Mouse (Mus musculus): ENCODE measurements around the gene Tmprss7. TPM values are rescaled to one million over a fixed set of nuclear protein-coding genes. Genes with fewer than 3 reads are reported as not detected.

The Tmprss7 gene
- polyA plus RNA-seq, 1 experiment from 2014 or later: 0.09 TPM

DNA sequence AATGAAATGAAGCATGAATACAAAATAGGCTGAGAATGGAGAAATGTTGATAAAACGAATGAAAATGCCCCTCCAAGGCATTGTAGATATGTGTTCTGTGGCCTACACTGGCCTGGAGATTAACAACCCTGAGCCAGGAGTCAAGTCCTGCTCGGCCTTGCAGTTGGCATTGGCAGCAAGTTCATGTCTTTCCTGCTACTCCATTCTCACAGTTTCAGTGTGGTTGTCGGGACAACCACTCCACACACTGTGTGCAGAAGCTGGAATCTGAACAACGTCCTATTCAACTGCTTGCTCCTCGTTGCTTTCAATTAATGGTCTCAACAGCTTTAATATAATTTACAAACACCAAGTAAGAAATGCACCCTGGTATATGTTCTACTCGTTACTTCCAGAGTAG is 4.5 kb upstream of the Tmprss7 start:
- H3K4me3 ChIP-seq (ENCODE audit: low read depth, low read length): no peak overlapping the region
- H3K27ac ChIP-seq (ENCODE audit: low read depth, low read length): no peak overlapping the region
- no peaks in the 10 kb centered on the region for H3K4me1 ChIP-seq (ENCODE audit: control insufficient read depth, insufficient read depth, low read length)
- no peaks in the 10 kb centered on the region for H3K9me3 ChIP-seq (replicated peaks; ENCODE audit: control insufficient read depth, low read length)
- no peaks in the 10 kb centered on the region for H3K36me3 ChIP-seq (ENCODE audit: control insufficient read depth, insufficient read depth, low read length)
- no peaks in the 10 kb centered on the region for H3K27me3 ChIP-seq (ENCODE audit: control insufficient read depth, insufficient read depth, low read length)
- no peak overlapping the region for H3K4me2 ChIP-seq
- no peak for ATAC-seq (replicated peaks; ENCODE audit: insufficient number of reproducible peaks, low FRiP score, low TSS enrichment)
- WGBS (ENCODE audit: insufficient replicate concordance): 78% methylated on average over 6 of the region's 6 CpGs
- no peak overlapping the region for H3K9ac ChIP-seq (ENCODE audit: low read depth, low read length)

DNA sequence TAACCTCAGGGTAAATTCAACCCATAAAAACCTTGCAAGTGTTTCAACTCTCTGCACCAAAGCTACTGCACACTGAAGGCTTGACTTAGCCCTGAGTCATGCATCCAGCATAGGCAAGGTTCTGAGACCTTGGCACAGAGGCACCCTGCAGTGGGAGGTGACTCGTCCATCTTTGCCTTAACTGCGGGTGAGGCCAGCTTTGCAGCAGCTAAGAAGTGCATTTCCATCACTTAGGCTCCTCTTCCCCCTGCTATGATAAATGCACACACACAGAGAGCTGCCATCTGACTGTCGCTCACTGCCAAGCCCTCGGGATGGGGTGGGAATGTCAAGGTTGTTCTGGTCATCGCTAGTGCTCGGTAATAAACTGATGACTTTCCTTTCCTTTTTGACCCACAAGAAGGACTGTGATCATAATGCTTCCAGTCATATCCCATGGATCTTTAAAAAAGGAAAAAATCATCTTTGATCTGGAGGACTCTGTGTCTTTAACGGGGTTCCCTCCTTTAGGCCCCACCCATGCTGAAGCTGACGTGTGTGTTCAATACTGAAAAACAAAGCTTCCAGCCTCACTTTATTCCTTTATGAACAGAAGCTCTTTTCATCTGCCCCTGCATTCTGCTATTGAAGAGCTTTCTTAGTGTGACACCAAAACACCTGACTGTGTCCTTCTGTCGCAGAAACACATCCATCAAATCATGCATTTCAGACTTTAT is 2.1 kb upstream of the Tmprss7 start:
- no peak overlapping the region for H3K4me2 ChIP-seq
- 82% methylated on average over 9 of the region's 9 CpGs for WGBS (ENCODE audit: insufficient replicate concordance)
- H3K27ac ChIP-seq (ENCODE audit: low read depth, low read length): no peak overlapping the region
- no peak overlapping the region for H3K4me3 ChIP-seq (ENCODE audit: low read depth, low read length)
- H3K9me3 ChIP-seq (replicated peaks; ENCODE audit: control insufficient read depth, low read length): no peaks in the 10 kb centered on the region
- no peaks in the 10 kb centered on the region for H3K4me1 ChIP-seq (ENCODE audit: control insufficient read depth, insufficient read depth, low read length)
- no peak overlapping the region for H3K9ac ChIP-seq (ENCODE audit: low read depth, low read length)
- H3K36me3 ChIP-seq (ENCODE audit: control insufficient read depth, insufficient read depth, low read length): no peaks in the 10 kb centered on the region
- no peaks in the 10 kb centered on the region for H3K27me3 ChIP-seq (ENCODE audit: control insufficient read depth, insufficient read depth, low read length)
- ATAC-seq (replicated peaks; ENCODE audit: insufficient number of reproducible peaks, low FRiP score, low TSS enrichment): no peak

DNA sequence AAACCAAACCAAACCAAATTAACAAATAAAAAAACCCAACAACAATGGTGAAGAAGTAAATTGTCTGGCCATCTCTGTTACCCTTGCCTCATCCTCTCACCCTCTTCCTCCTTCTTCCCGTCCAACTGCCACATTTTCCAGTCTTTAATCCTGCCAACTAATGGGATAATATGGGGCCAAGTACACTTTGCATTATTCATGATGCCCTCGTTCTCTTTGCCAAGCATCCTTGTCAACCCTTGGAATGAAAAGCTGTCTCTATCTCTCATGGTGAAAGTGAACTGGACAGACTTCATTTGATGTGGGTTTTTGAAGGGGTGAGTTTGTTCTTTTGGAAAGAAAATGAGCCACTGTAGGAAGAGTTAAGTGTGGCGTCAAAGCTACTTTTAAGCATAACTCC is 607 bp downstream of the Tmprss7 start:
- Histone ChIP-seq H3K27ac (ENCODE audit: low read depth, low read length) (no peak overlapping the region), H3K9me3 (replicated peaks; ENCODE audit: control insufficient read depth, low read length) (no peaks in the 10 kb centered on the region), H3K4me3 (ENCODE audit: low read depth, low read length) (no peak overlapping the region), H3K4me2 (no peak overlapping the region), H3K4me1 (ENCODE audit: control insufficient read depth, insufficient read depth, low read length) (no peaks in the 10 kb centered on the region), H3K36me3 (ENCODE audit: control insufficient read depth, insufficient read depth, low read length) (no peaks in the 10 kb centered on the region), H3K27me3 (ENCODE audit: control insufficient read depth, insufficient read depth, low read length) (no peaks in the 10 kb centered on the region), H3K9ac (ENCODE audit: low read depth, low read length) (no peak overlapping the region)
- ATAC-seq (replicated peaks; ENCODE audit: insufficient number of reproducible peaks, low FRiP score, low TSS enrichment): no peak
- 72% methylated on average over 3 of the region's 3 CpGs for WGBS (ENCODE audit: insufficient replicate concordance)

DNA sequence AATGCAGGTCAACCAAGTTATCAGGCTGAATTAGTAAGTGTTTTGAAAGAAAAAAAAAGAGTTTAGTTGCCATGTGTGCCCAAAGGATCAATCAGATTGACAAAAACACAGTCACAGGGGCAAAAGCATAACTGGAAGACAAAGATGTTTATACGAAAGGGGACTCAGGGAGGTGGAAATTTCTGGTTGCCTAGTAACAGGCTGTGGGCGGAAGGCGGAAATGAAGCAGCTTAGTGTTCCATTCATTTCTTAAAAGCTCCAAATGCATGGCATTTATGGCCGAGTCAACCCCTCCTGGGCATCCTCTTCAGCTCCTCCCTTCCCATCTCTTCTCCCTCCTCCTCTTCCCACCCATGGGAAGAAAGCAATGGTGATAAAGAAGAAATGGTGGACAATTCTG is 3.3 kb downstream of the Tmprss7 start:
- no peaks in the 10 kb centered on the region for H3K4me1 ChIP-seq (ENCODE audit: control insufficient read depth, insufficient read depth, low read length)
- 53% methylated on average over 4 of the region's 4 CpGs for WGBS (ENCODE audit: insufficient replicate concordance)
- no peaks in the 10 kb centered on the region for H3K27me3 ChIP-seq (ENCODE audit: control insufficient read depth, insufficient read depth, low read length)
- no peak overlapping the region for H3K27ac ChIP-seq (ENCODE audit: low read depth, low read length)
- ATAC-seq (replicated peaks; ENCODE audit: insufficient number of reproducible peaks, low FRiP score, low TSS enrichment): no peak
- H3K4me3 ChIP-seq (ENCODE audit: low read depth, low read length): no peak overlapping the region
- H3K36me3 ChIP-seq (ENCODE audit: control insufficient read depth, insufficient read depth, low read length): no peaks in the 10 kb centered on the region
- H3K9me3 ChIP-seq (replicated peaks; ENCODE audit: control insufficient read depth, low read length): no peaks in the 10 kb centered on the region
- H3K4me2 ChIP-seq: no peak overlapping the region
- H3K9ac ChIP-seq (ENCODE audit: low read depth, low read length): no peak overlapping the region

DNA sequence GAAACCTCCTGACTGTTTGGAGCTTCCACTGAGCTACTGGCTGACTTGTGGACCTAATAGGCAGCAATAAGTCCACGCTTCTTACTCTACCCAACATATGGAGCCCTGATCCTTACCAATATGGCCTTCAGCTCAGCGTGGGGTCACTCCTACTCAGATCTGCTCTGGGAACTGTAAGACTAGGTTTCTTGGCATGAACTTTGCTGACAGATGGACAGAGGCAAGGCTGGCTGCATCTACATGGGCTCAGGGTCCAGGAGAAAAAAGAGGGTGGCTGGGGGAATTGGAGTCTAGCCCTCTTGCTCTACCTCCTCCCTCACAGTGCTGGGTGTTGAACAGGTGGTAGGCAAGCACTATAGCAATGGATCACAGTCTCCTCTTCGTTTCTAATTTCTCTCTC is 6.6 kb downstream of the Tmprss7 start:
- no peaks in the 10 kb centered on the region for H3K36me3 ChIP-seq (ENCODE audit: control insufficient read depth, insufficient read depth, low read length)
- no peak overlapping the region for H3K9ac ChIP-seq (ENCODE audit: low read depth, low read length)
- ATAC-seq (replicated peaks; ENCODE audit: insufficient number of reproducible peaks, low FRiP score, low TSS enrichment): no peak
- H3K4me3 ChIP-seq (ENCODE audit: low read depth, low read length): no peak overlapping the region
- 77% methylated on average over 3 of the region's 3 CpGs for WGBS (ENCODE audit: insufficient replicate concordance)
- no peaks in the 10 kb centered on the region for H3K27me3 ChIP-seq (ENCODE audit: control insufficient read depth, insufficient read depth, low read length)
- no peaks in the 10 kb centered on the region for H3K9me3 ChIP-seq (replicated peaks; ENCODE audit: control insufficient read depth, low read length)
- H3K27ac ChIP-seq (ENCODE audit: low read depth, low read length): no peak overlapping the region
- H3K4me1 ChIP-seq (ENCODE audit: control insufficient read depth, insufficient read depth, low read length): no peaks in the 10 kb centered on the region
- H3K4me2 ChIP-seq: no peak overlapping the region

DNA sequence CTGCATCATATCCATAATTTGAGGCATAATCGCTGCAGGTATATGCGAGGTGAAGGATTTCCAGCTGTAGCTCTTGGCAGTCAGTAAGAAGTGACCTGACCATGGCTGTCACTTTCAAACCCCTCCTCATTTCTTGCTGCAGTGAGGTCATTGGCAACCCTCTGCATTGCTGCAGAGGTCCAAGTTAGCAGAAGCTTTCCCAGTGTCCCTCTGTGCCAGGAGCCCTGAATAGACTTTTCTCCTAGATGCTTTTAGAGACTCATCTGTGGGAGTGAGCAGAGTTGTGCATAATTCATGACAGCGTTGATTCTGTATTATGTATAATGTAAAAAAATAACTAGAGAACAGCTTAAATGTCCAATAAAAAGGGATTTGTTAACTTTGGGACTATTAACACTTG is 8.2 kb downstream of the Tmprss7 start:
- Histone ChIP-seq H3K4me1 (ENCODE audit: control insufficient read depth, insufficient read depth, low read length) (no peaks in the 10 kb centered on the region), H3K9me3 (replicated peaks; ENCODE audit: control insufficient read depth, low read length) (no peaks in the 10 kb centered on the region), H3K36me3 (ENCODE audit: control insufficient read depth, insufficient read depth, low read length) (no peaks in the 10 kb centered on the region), H3K27ac (ENCODE audit: low read depth, low read length) (no peak overlapping the region), H3K4me3 (ENCODE audit: low read depth, low read length) (no peak overlapping the region), H3K9ac (ENCODE audit: low read depth, low read length) (no peak overlapping the region), H3K4me2 (no peak overlapping the region), H3K27me3 (ENCODE audit: control insufficient read depth, insufficient read depth, low read length) (no peaks in the 10 kb centered on the region)
- 68% methylated on average over 3 of the region's 3 CpGs for WGBS (ENCODE audit: insufficient replicate concordance)
- no peak for ATAC-seq (replicated peaks; ENCODE audit: insufficient number of reproducible peaks, low FRiP score, low TSS enrichment)

DNA sequence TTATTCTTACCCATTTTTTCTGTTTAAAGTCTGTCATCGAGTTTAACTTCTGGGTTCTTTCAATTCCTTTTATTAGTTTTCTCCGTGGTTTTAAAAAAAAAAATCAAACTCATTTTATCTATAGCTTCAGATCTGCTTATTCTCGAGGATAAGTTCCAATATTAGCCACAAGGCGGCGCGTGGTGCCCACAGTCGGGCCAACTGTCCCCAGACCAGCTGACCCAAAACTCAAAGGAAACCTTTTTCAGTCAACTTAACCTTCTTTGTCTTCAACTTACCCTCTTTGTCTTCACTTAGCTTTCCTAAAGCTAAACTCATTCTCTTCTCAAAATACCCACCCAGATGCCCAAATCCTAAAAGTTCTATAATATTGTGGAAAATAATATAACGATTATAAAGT is 8.6 kb downstream of the Tmprss7 start:
- no peaks in the 10 kb centered on the region for H3K27me3 ChIP-seq (ENCODE audit: control insufficient read depth, insufficient read depth, low read length)
- 13% methylated on average over 8 of the region's 8 CpGs for WGBS (ENCODE audit: insufficient replicate concordance)
- H3K36me3 ChIP-seq (ENCODE audit: control insufficient read depth, insufficient read depth, low read length): no peaks in the 10 kb centered on the region
- no peak overlapping the region for H3K27ac ChIP-seq (ENCODE audit: low read depth, low read length)
- H3K9me3 ChIP-seq (replicated peaks; ENCODE audit: control insufficient read depth, low read length): no peaks in the 10 kb centered on the region
- no peak overlapping the region for H3K4me3 ChIP-seq (ENCODE audit: low read depth, low read length)
- ATAC-seq (replicated peaks; ENCODE audit: insufficient number of reproducible peaks, low FRiP score, low TSS enrichment): no peak
- no peaks in the 10 kb centered on the region for H3K4me1 ChIP-seq (ENCODE audit: control insufficient read depth, insufficient read depth, low read length)
- no peak overlapping the region for H3K4me2 ChIP-seq
- no peak overlapping the region for H3K9ac ChIP-seq (ENCODE audit: low read depth, low read length)

DNA sequence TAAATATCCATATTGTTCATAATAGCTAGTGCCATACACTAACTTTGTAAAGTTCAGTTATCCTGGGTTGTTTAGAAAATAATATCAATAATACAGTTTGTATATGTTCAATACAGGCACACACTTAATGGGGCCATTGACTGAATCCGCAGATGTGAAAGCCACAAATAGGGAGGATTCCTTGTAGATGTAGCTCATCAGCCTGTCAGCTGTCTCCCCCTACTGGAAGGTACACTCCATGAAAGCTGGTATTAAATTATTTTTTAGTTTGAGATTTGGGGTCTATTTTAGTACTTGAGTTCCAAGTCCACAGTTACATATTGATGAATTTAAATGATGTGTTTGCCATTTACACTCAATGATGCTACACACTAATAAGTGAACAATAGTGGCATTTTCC is 17.0 kb downstream of the Tmprss7 start:
- 35% methylated on average over 1 of the region's 1 CpGs for WGBS (ENCODE audit: insufficient replicate concordance)
- Histone ChIP-seq H3K4me2 (no peak overlapping the region), H3K4me3 (ENCODE audit: low read depth, low read length) (no peak overlapping the region), H3K27me3 (ENCODE audit: control insufficient read depth, insufficient read depth, low read length) (no peaks in the 10 kb centered on the region), H3K9ac (ENCODE audit: low read depth, low read length) (no peak overlapping the region), H3K36me3 (ENCODE audit: control insufficient read depth, insufficient read depth, low read length) (no peaks in the 10 kb centered on the region), H3K4me1 (ENCODE audit: control insufficient read depth, insufficient read depth, low read length) (no peaks in the 10 kb centered on the region), H3K27ac (ENCODE audit: low read depth, low read length) (no peak overlapping the region), H3K9me3 (replicated peaks; ENCODE audit: control insufficient read depth, low read length) (no peaks in the 10 kb centered on the region)
- ATAC-seq (replicated peaks; ENCODE audit: insufficient number of reproducible peaks, low FRiP score, low TSS enrichment): no peak

DNA sequence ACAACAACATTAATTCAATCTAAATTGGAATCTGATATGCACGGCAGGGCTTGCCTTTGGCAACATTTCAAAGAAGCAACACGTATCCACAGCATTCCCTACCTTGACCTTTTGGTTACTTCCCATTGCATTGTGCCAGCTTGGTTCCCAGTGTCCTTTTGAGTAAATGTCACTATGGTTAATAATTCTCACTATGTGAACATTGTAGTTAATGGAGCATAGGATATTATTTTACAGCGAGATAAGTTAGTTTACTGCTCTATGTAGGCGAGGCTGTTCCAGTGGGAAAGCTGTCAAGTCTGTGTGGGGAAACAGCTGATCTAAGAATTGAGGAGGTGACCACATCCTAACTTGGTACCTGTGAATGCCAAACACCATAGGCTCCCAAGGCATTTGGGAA is 23.5 kb downstream of the Tmprss7 start:
- Histone ChIP-seq H3K9me3 (replicated peaks; ENCODE audit: control insufficient read depth, low read length) (no peaks in the 10 kb centered on the region), H3K9ac (ENCODE audit: low read depth, low read length) (no peak overlapping the region), H3K4me3 (ENCODE audit: low read depth, low read length) (no peak overlapping the region), H3K27ac (ENCODE audit: low read depth, low read length) (no peak overlapping the region), H3K27me3 (ENCODE audit: control insufficient read depth, insufficient read depth, low read length) (no peaks in the 10 kb centered on the region), H3K4me1 (ENCODE audit: control insufficient read depth, insufficient read depth, low read length) (no peaks in the 10 kb centered on the region), H3K4me2 (no peak overlapping the region), H3K36me3 (ENCODE audit: control insufficient read depth, insufficient read depth, low read length) (no peaks in the 10 kb centered on the region)
- WGBS (ENCODE audit: insufficient replicate concordance): 76% methylated on average over 4 of the region's 4 CpGs
- ATAC-seq (replicated peaks; ENCODE audit: insufficient number of reproducible peaks, low FRiP score, low TSS enrichment): no peak
